Mouse (Mus musculus) cerebellum, adult 18-20 months (tissue): Measurements from ENCODE around the gene Casc1.
"Not testable (repeated sequence)": the region's sequence is repeated elsewhere in the genome, so short reads cannot be mapped to it uniquely, and the experiment has no call there.

Source experiments
- DNase-seq, 2 experiments: peaks; one replicate each; pipeline ENCODE4 v3.0.0; 2021

Gene Casc1

DNA sequence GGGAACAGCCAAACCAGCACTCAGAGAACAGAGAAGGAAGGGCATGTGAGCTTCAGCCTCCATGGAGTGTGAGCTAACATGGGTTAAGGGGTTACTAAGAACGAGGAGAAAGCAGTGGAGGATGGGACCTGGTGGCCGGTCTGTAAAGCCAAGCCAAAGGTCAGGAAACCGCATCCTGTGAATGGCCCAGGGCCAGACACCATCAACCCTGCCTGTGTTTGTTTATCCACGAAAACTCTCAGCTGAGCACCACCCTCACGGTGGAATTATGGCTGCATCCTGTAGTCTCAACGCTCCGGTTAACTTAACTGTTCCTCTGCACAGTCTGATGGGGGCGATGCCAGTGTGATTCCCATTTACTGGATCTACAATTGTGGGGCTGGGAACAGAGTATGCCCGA is 75.0 kb downstream of the Casc1 start:
- no peak for DNase-seq

DNA sequence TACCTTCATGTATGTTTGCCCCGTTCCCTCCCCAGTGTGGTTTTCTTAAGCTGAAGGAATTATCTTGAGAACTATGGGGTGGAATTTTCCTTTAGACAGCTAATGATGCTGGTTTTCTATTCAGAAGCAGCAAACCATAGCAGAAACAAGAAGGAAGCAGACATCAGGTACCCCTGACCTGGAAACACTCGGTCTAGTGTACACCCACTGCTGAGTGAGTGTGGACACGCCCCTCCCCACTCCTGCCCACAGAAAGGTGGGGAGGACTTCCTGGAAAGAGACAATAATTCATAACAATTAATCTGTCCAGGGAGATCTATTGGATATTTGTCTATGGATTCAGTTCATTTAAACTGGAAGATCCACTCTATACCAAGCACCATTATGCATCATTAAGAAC is 75.5 kb downstream of the Casc1 start:
- no peak for DNase-seq

DNA sequence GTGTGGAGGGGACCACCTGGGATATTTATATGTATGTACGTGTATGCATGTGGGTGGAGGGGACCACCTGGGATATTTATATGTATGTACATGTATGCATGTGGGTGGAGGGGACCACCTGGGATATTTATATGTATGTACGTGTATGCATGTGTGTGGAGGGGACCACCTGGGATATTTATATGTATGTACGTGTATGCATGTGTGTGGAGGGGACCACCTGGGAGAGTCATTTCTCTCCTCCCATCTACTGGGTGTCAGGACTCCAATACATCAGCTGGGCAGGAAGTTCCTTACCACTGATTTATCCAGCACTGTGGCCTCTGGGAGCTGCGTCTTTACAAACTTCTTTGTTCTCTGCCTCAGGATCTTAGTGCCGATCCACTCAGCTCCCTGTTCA is 77.8 kb downstream of the Casc1 start:
- DNase-seq, result not testable (repeated sequence)

DNA sequence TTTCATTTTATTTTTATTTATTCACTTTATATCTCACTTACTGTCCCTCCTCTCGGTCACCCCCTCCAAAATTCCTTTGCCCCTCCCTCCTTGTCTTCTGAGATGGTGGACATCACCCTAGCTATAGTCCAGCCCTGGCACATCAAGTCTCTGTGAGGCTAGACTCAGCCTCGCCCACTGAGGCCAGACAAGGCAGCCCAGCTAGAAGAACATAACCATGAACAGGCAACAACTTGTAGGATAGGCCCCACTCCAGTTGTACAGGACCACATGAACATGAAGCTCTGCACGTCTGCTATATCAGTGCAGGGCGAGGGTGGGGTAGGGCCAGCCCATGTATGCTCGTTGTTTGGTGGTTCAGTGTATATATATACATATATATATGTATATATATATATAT is 78.8 kb downstream of the Casc1 start:
- no peak for DNase-seq

DNA sequence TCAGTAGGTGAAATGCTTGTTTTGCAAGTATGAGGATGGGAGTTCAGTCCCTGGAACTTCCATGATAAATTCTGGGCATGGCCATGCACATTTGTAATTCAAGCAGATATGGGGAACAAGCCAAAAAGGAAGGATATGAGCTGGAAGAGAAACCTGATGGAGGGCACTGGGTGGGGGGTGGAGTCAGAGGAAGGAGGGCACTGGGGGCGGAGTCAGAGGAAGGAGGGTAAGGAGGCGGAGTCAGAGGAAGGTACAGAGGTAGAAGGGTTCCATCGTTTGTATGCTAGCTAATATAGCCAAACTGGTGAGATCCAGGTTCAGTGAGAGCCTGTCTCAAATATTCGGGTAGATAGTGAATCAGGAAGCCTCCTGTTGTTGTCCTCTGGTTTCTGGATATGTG is 81.2 kb downstream of the Casc1 start:
- no peak for DNase-seq

GRCm38 (mm10) chr6:145127652-145128051 is 83.2 kb downstream of the Casc1 start:
- DNase-seq, result no peak

- no peak for DNase-seq
These were observed 85.2 kb downstream of the Casc1 start for GRCm38 (mm10) chr6:145125591-145126113.
